Mouse (Mus musculus): ENCODE data around the gene Mapk8ip2. TPM values are rescaled to one million over a fixed set of nuclear protein-coding genes. Genes with fewer than 3 reads are reported as not detected.

Gene Mapk8ip2
- total and polyA plus RNA-seq, 3 experiments = 0.04 TPM; not detected in 2

GRCm38 (mm10) chr15:89498961-89499688 lies 45.4 kb downstream of the Mapk8ip2 start, which contains the start of gene Shank3:
Gene Shank3 (plus strand): TSS chr15:89499623.
- Histone ChIP-seq H3K79me2 (replicated peaks; ENCODE audit: control insufficient read depth, extremely low read depth, insufficient read depth, poor library complexity, severe bottlenecking) (no peaks in the 10 kb centered on the region), H3K9me3 (replicated peaks; ENCODE audit: low read length) (peaks cover 17% of the 10 kb centered on the region), H3K27me3 (replicated peaks) (peaks cover 10% of the 10 kb centered on the region), H3K4me1 (ENCODE audit: control insufficient read depth in 1 of 2, insufficient read depth in 2 of 2) (no peaks in the 10 kb centered on the region), H3K4me3 (replicated peaks in 1 of 3; ENCODE audit: low read depth in 2 of 3, low read length in 2 of 3, poor library complexity in 1 of 3) (no peak within 1 kb of the TSS), H3K27ac (ENCODE audit: insufficient read depth, low read depth) (no peak within 1 kb of the TSS), H3K36me3 (replicated peaks in 1 of 2; ENCODE audit: control insufficient read depth in 1 of 2, insufficient read depth in 1 of 2, low read length in 1 of 2) (no peaks in the 10 kb centered on the region), H3K9ac (ENCODE audit: insufficient read depth, low read depth) (no peak within 1 kb of the TSS), H3K4me2 (ENCODE audit: insufficient read depth, low read depth, poor library complexity, severe bottlenecking) (no peak within 1 kb of the TSS)
- DNase-seq (ENCODE audit: extremely low read depth) = no peak
- dilution Hi-C loops (cut with MboI; ENCODE audit: extremely low pct_ligation_motif_present, extremely low pct_unique_long_range_greater_than_20kb, low sequenced_read_pairs) = no loop called here
- no peak for TF ChIP-seq TCF12 (IDR thresholded peaks at IDR 0.05; ENCODE audit: low read depth, low read length)
- in situ Hi-C loops (cut with MboI; ENCODE audit: low pct_ligation_motif_present, low pct_unique_long_range_greater_than_20kb, low sequenced_read_pairs) = no loop called here

DNA sequence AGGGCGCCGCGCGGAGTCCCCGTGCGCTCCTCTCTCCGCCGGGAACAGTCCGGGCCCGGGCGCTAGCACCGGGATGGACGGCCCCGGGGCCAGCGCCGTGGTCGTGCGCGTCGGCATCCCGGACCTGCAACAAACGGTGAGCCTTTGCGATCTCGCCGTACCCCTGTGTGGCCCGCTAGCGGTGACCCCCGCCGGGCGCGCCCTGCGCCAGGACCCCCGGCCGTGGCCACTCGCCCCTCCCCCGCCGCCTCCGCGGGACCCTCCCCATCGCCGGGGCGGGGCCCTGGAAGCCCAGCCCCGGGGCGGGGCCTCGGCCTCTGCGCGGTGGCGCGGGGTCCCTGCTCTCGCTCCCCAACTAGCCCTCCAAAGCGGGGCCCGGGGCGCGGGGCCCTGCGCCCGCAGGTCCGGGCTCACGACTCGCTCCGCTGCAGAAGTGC lies 46.1 kb downstream of the Mapk8ip2 start:
- Histone ChIP-seq H3K79me2 (replicated peaks; ENCODE audit: control insufficient read depth, extremely low read depth, insufficient read depth, poor library complexity, severe bottlenecking) (no peaks in the 10 kb centered on the region), H3K36me3 (replicated peaks in 1 of 2; ENCODE audit: control insufficient read depth in 1 of 2, insufficient read depth in 1 of 2, low read length in 1 of 2) (no peaks in the 10 kb centered on the region), H3K4me3 (replicated peaks in 1 of 3; ENCODE audit: low read depth in 2 of 3, low read length in 2 of 3, poor library complexity in 1 of 3) (no peak overlapping the region), H3K27me3 (replicated peaks) (peaks cover 12% of the 10 kb centered on the region), H3K4me1 (ENCODE audit: control insufficient read depth in 1 of 2, insufficient read depth in 2 of 2) (no peaks in the 10 kb centered on the region), H3K27ac (ENCODE audit: insufficient read depth, low read depth) (no peak overlapping the region), H3K9ac (ENCODE audit: insufficient read depth, low read depth) (no peak overlapping the region), H3K4me2 (ENCODE audit: insufficient read depth, low read depth, poor library complexity, severe bottlenecking) (no peak overlapping the region), H3K9me3 (replicated peaks; ENCODE audit: low read length) (peaks cover 17% of the 10 kb centered on the region)
- no peak for DNase-seq (ENCODE audit: extremely low read depth)
- in situ Hi-C loops (cut with MboI; ENCODE audit: low pct_ligation_motif_present, low pct_unique_long_range_greater_than_20kb, low sequenced_read_pairs) = no loop called here
- dilution Hi-C loops (cut with MboI; ENCODE audit: extremely low pct_ligation_motif_present, extremely low pct_unique_long_range_greater_than_20kb, low sequenced_read_pairs) = no loop called here
- TF ChIP-seq ZC3H11A (IDR thresholded peaks at IDR 0.05; ENCODE audit: low read depth, low read length) (no peak), CHD1 (IDR thresholded peaks at IDR 0.05; ENCODE audit: low read depth, low read length) (no peak), RAD21 (IDR thresholded peaks at IDR 0.05; ENCODE audit: low read depth, low read length) (no peak), NELFE (IDR thresholded peaks at IDR 0.05; ENCODE audit: low read depth, low read length) (no peak), MYC (IDR thresholded peaks at IDR 0.05; ENCODE audit: low read depth, low read length) (no peak), MAFK (IDR thresholded peaks at IDR 0.05; ENCODE audit: insufficient replicate concordance, low read length) (no peak), KAT2A (IDR thresholded peaks at IDR 0.05; ENCODE audit: insufficient replicate concordance, low read length) (no peak), SIN3A (IDR thresholded peaks at IDR 0.05; ENCODE audit: low read length) (no peak), POLR2A (IDR thresholded peaks at IDR 0.05; ENCODE audit: low read depth, low read length) (no peak), TBP (conservative IDR thresholded peaks at IDR 0.05; ENCODE audit: low read depth, low read length) (no peak), USF1 (IDR thresholded peaks at IDR 0.05; ENCODE audit: low read depth, low read length) (no peak), MXI1 (IDR thresholded peaks at IDR 0.05; ENCODE audit: low read depth, low read length) (no peak), BHLHE40 (IDR thresholded peaks at IDR 0.05; ENCODE audit: low read depth, low read length) (no peak), JUN (IDR thresholded peaks at IDR 0.05; ENCODE audit: insufficient read depth, low read depth, low read length) (no peak), ZKSCAN1 (IDR thresholded peaks at IDR 0.05; ENCODE audit: borderline replicate concordance, low read depth, low read length) (no peak), ZMIZ1 (IDR thresholded peaks at IDR 0.05; ENCODE audit: low read depth, low read length) (no peak), CTCF (conservative IDR thresholded peaks at IDR 0.05 in 1 of 2, IDR thresholded peaks at IDR 0.05 in 1 of 2; ENCODE audit: low read depth in 2 of 2, low read length in 2 of 2) (no peak), USF2 (conservative IDR thresholded peaks at IDR 0.05; ENCODE audit: low read depth, low read length) (no peak)
